Mouse (Mus musculus) spleen, adult 2 months (tissue): ENCODE results near the gene Foxn2. TPM values are rescaled to one million over a fixed set of nuclear protein-coding genes. Genes with fewer than 3 reads are reported as not detected.

Source experiments
- DNase-seq, 2 experiments: peaks; one replicate each; pipeline versions ENCODE4 v3.0.0 to v3.0.0-alpha.2; 2012 to 2021; ENCODE audit warnings: low spot score in 2 of 2, low read depth in 1 of 2
- H3K27ac ChIP-seq: fragments of 200-500 bp; 2 replicates; pipeline ENCODE4 v1.5.1; 2012; ENCODE audit warnings: low read length, inconsistent platforms; ENCODE audit not compliant: insufficient read depth
- H3K27me3 ChIP-seq: fragments of 200-500 bp; 2 replicates; pipeline ENCODE4 v1.6.1; 2012; ENCODE audit warnings: mild to moderate bottlenecking, moderate library complexity, low read length, inconsistent platforms; ENCODE audit not compliant: control insufficient read depth, insufficient read depth
- H3K36me3 ChIP-seq: fragments of 200-500 bp; 2 replicates; pipeline ENCODE4 v1.6.1; 2012; ENCODE audit warnings: mild to moderate bottlenecking, low read length, inconsistent platforms; ENCODE audit not compliant: control insufficient read depth, insufficient read depth
- H3K4me1 ChIP-seq: fragments of 200-500 bp; 2 replicates; pipeline ENCODE4 v1.6.1; 2011; ENCODE audit warnings: inconsistent platforms; ENCODE audit not compliant: control insufficient read depth, insufficient read depth, insufficient read length
- H3K4me3 ChIP-seq: fragments of 200-500 bp; 2 replicates; pipeline ENCODE4 v1.5.1; 2011; ENCODE audit warnings: mild to moderate bottlenecking, inconsistent platforms; ENCODE audit not compliant: insufficient read depth, insufficient read length; ENCODE audit errors: extremely low read depth
- CTCF ChIP-seq: fragments of 200-500 bp; IDR thresholded peaks from 2 replicates; pipeline ENCODE4 v1.5.1; 2011; ENCODE audit warnings: mild to moderate bottlenecking, inconsistent platforms; ENCODE audit not compliant: insufficient read depth, insufficient read length, insufficient replicate concordance; ENCODE audit errors: extremely low read depth
- POLR2A ChIP-seq: fragments of 200-500 bp; IDR thresholded peaks from 2 replicates; pipeline ENCODE4 v1.6.1; 2011; ENCODE audit warnings: low read depth, low read length, inconsistent platforms
- WGBS: fragments of 180-500 bp; shearing (Covaris S2); methylation state at CpG from one replicate; pipeline ENCODE4 v1.1.7; 2018; 5-methylcytosine and 5-hydroxymethylcytosine counted together
- polyA plus RNA-seq: library from polyadenylated mRNA; depleted of rRNA; stranded (reverse); fragments of >200 nt; gene quantifications from 2 replicates; pipeline ENCODE4 v1.2.3, GENCODE M21; 2012

Foxn2 gene
- polyA plus RNA-seq, 1 experiment: 5.3 TPM

- no peak for DNase-seq
- 94% methylated on average over 1 of the region's 1 CpGs for WGBS
- Histone ChIP-seq H3K36me3 (peaks cover 7% of the 10 kb centered on the region; the same call in 1 of the 2 replicates), H3K4me1 (no peaks in the 10 kb centered on the region), H3K4me3 (no peak overlapping the region), H3K27ac (no peak overlapping the region), H3K27me3 (no peaks in the 10 kb centered on the region)
- no peak for TF ChIP-seq CTCF
- TF ChIP-seq POLR2A: no peak
These were observed 44.4 kb downstream of the Foxn2 start for GRCm38 (mm10) chr17:88484951-88485350.

- H3K27ac ChIP-seq: no peak overlapping the region
- DNase-seq: no peak
- WGBS: 94% methylated on average over 10 of the region's 10 CpGs
- no peak overlapping the region for H3K4me3 ChIP-seq
- H3K36me3 ChIP-seq: peaks cover 9% of the 10 kb centered on the region
- TF ChIP-seq POLR2A (no peak), CTCF (no peak)
- H3K27me3 ChIP-seq: no peaks in the 10 kb centered on the region
- H3K4me1 ChIP-seq: no peaks in the 10 kb centered on the region
These were observed 50.0 kb downstream of the Foxn2 start for GRCm38 (mm10) chr17:88490546-88490945.

GRCm38 (mm10) chr17:88491366-88492106 lies 51.0 kb downstream of the Foxn2 start:
- TF ChIP-seq CTCF: no peak
- TF ChIP-seq POLR2A: no peak
- 94% methylated on average over 13 of the region's 13 CpGs for WGBS
- peaks cover 6% of the 10 kb centered on the region for H3K36me3 ChIP-seq

GRCm38 (mm10) chr17:88492107-88492460 lies 51.6 kb downstream of the Foxn2 start:
- Histone ChIP-seq H3K4me3 (no peak overlapping the region), H3K36me3 (peaks cover 4% of the 10 kb centered on the region), H3K27me3 (no peaks in the 10 kb centered on the region), H3K27ac (no peak overlapping the region), H3K4me1 (no peaks in the 10 kb centered on the region)
- 95% methylated on average over 5 of the region's 5 CpGs for WGBS
- no peak for TF ChIP-seq POLR2A
- TF ChIP-seq CTCF: no peak
- DNase-seq: no peak

More at GRCm38 (mm10) chr17:88491366-88492106, 51.0 kb downstream of the Foxn2 start:
- no peak overlapping the region for H3K4me3 ChIP-seq
- no peak for DNase-seq
- no peaks in the 10 kb centered on the region for H3K27me3 ChIP-seq
- H3K27ac ChIP-seq: no peak overlapping the region
- H3K4me1 ChIP-seq: no peaks in the 10 kb centered on the region

GRCm38 (mm10) chr17:88493551-88493950 lies 53.0 kb downstream of the Foxn2 start:
- 95% methylated on average over 9 of the region's 9 CpGs for WGBS
- no peaks in the 10 kb centered on the region for H3K4me1 ChIP-seq
- DNase-seq: no peak
- TF ChIP-seq CTCF: no peak
- no peak for TF ChIP-seq POLR2A
- no peak overlapping the region for H3K27ac ChIP-seq
- H3K27me3 ChIP-seq: no peaks in the 10 kb centered on the region
- peaks cover 4% of the 10 kb centered on the region for H3K36me3 ChIP-seq
- H3K4me3 ChIP-seq: no peak overlapping the region

- H3K36me3 ChIP-seq: peaks cover 4% of the 10 kb centered on the region
- 95% methylated on average over 14 of the region's 14 CpGs for WGBS
- DNase-seq: no peak
These were observed 53.7 kb downstream of the Foxn2 start for GRCm38 (mm10) chr17:88494121-88494771.

GRCm38 (mm10) chr17:88494772-88495132 lies 54.2 kb downstream of the Foxn2 start:
- H3K4me3 ChIP-seq: no peak overlapping the region
- WGBS: 93% methylated on average over 10 of the region's 10 CpGs
- H3K27ac ChIP-seq: no peak overlapping the region
- peaks cover 4% of the 10 kb centered on the region for H3K36me3 ChIP-seq
- TF ChIP-seq POLR2A (no peak), CTCF (no peak)
- no peaks in the 10 kb centered on the region for H3K27me3 ChIP-seq
- no peak for DNase-seq
- H3K4me1 ChIP-seq: no peaks in the 10 kb centered on the region

More at GRCm38 (mm10) chr17:88494121-88494771, 53.7 kb downstream of the Foxn2 start:
- no peak overlapping the region for H3K4me3 ChIP-seq
- TF ChIP-seq POLR2A (no peak), CTCF (no peak)
- H3K27me3 ChIP-seq: no peaks in the 10 kb centered on the region
- H3K4me1 ChIP-seq: no peaks in the 10 kb centered on the region
- H3K27ac ChIP-seq: no peak overlapping the region
